Mouse (Mus musculus): Measurements from ENCODE around the gene Adcy9.

The Adcy9 gene

GRCm38 (mm10) chr16:4418776-4419545 is 1.3 kb downstream of the Adcy9 start:
- DNase-seq (ENCODE audit: low spot score in 2 of 2), result no peak

GRCm38 (mm10) chr16:4418072-4418471 is 2.2 kb downstream of the Adcy9 start:
- no peak for DNase-seq (ENCODE audit: low spot score in 2 of 2)

DNA sequence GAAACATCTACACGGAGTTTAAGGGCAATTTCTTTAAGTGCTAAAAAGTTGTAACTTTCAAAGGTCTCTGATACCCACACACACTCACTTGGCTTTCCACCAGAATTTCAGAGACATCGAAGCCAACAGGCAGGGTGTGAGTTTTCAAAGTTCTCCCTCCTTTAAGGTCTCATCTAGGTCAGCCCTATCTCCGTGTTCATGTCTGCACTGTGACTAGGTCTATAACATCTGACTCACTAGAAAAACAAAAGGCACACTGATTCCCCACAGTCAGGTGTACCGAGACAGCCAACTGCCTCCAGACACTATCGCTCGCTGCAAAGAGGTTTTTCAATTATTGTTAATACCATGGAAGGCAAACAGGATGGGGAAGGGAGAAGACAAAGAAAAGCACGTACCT is 2.8 kb downstream of the Adcy9 start:
- DNase-seq (ENCODE audit: low spot score in 2 of 2), result no peak

DNA sequence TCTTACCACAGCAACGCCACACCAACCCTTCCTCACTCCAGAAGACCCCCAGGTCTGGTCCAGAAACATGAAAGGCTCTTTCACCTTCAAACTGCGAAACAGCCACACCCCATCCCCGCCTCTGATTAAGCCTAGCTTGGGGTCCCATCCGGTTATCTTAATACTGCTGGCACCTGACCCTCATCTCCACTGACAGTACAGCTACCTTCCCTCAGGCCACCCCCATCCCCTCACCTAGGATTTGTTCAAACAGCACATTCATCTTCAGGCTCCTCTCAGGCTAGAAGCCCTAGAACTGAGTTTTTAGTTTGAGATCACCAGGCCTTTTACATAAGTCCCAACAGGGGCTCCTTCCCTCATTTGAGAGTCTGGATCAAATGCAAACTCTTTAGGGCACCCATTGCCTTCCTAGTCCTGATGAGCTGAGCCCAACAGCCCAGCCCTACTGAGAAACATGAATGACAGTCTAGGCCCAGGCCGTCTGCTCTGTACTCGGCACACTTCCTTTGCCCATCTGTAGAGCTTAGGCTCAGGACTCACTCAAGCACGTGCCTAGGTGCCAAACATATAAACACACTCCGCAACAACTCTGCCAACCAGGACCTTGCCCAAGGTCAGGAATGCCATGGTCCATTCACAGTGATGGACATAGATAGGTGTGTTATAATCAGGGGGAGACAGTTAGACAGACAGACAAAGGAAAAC is 5.3 kb downstream of the Adcy9 start:
- no peak for DNase-seq (ENCODE audit: low spot score in 2 of 2)

GRCm38 (mm10) chr16:4413988-4414880 is 6.1 kb downstream of the Adcy9 start:
- no peak for DNase-seq (ENCODE audit: low spot score in 2 of 2)

DNA sequence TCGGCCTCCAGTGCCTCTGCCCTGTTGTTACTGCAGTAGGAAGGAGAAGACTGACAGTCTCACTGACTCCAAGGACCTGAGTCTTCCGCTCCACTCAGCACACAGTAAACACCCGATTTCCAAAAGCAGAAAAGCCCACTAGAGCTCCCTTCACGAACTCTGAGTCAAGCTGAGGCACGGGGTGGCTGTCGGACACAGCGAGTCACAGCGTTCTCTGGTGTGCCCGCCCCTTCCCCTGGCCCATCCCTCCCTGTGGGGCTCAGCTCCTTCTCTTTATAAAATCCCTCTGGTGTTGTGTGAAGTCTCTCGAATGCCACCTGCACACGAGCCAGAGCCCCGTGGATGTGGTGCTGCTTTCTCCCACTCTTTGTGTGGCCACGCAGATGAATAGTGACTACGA is 7.0 kb downstream of the Adcy9 start:
- DNase-seq (ENCODE audit: low spot score in 2 of 2), result no peak

DNA sequence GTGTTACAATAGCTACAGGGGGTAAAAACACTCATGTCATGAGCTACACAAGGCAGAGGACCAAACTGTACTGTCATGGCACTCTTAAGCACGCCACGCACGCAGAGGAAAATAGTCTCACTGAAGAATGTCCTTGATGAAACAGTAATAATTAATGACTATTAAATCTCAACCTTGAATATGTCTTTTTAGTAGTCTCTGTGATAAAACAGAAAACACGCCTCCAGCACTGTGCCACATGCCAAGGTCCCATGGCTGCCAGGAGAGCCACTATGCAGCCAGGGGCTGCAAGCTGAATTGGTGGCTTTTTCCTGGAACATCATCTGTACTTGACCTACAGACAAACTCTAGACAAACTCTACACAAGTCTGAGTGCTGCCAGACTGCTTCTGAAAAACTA is 8.0 kb downstream of the Adcy9 start:
- DNase-seq (ENCODE audit: low spot score in 2 of 2), result no peak

GRCm38 (mm10) chr16:4411296-4411695 is 9.0 kb downstream of the Adcy9 start:
- no peak for DNase-seq (ENCODE audit: low spot score in 2 of 2)

GRCm38 (mm10) chr16:4407536-4407935 is 12.8 kb downstream of the Adcy9 start:
- DNase-seq (ENCODE audit: low spot score in 2 of 2), result no peak

GRCm38 (mm10) chr16:4406706-4407105 is 13.6 kb downstream of the Adcy9 start:
- no peak for DNase-seq (ENCODE audit: low spot score in 2 of 2)

DNA sequence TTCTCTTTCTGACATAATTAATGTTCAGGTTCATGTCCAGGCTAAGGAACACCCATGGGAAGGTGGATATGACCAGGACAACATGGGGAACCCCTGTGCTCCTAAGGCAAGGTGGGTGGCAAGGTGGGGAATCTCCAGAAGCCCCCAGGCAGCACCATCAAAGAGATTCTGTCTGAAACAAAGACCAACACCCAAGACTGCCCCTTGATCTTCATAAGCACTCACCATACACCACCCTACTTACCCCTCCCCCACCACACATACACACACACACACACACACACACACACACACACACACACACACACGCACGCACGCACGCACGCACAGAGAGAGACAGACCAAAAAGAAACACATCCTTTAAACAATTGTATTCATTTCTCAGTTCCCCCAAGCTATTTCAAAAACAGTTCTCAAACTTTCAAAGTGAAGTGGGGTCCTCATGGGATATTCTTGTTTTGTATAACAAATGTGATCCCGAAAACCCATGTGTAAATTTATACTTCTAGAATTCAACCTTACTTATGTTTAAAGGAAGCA is 14.2 kb downstream of the Adcy9 start:
- DNase-seq (ENCODE audit: low spot score in 2 of 2), result no peak

- DNase-seq (ENCODE audit: low spot score in 2 of 2), result no peak
Measured at GRCm38 (mm10) chr16:4404933-4405761, 15.2 kb downstream of the Adcy9 start.

- DNase-seq (ENCODE audit: low spot score in 2 of 2), result no peak
Measured at GRCm38 (mm10) chr16:4401109-4401508, 19.2 kb downstream of the Adcy9 start.

GRCm38 (mm10) chr16:4399471-4400223 is 20.7 kb downstream of the Adcy9 start:
- no peak for DNase-seq (ENCODE audit: low spot score in 2 of 2)

DNA sequence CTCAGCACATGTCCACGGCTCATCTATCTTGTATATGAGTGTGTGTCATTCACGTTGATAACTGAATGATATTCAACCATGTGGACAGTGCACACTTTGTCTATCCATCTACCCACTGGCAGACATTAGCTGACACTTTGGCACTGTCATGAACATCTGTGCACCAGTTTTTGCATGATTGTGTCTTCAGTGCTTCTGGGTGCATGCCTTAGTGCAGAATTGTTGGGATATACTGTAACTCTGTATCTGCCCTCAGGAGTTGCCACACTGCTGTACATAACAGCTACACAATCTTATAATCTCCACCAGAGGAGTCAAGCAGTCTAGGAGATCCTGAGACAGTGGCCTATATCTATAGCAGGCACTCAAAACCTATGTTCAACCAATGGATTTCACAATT is 21.5 kb downstream of the Adcy9 start:
- no peak for DNase-seq (ENCODE audit: low spot score in 2 of 2)

DNA sequence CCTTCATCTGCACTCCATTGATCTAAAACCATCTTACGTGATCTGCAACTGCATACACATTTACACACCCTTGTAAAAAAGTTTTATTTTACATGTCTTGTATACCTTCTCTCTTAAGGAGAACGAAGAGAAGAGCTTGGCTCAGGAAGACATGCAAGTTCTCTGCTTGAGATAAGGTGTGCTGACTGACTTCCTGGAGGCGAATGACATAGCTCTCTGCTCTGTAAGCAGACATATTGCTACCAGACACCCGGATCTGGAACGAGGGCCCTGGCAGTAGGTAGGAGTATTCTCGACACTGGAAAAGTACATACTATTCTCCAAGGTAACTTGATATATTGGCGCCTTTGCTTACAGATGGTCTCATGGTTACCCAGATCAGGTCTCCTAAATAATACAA is 22.7 kb downstream of the Adcy9 start:
- DNase-seq (ENCODE audit: low spot score in 2 of 2), result no peak

DNA sequence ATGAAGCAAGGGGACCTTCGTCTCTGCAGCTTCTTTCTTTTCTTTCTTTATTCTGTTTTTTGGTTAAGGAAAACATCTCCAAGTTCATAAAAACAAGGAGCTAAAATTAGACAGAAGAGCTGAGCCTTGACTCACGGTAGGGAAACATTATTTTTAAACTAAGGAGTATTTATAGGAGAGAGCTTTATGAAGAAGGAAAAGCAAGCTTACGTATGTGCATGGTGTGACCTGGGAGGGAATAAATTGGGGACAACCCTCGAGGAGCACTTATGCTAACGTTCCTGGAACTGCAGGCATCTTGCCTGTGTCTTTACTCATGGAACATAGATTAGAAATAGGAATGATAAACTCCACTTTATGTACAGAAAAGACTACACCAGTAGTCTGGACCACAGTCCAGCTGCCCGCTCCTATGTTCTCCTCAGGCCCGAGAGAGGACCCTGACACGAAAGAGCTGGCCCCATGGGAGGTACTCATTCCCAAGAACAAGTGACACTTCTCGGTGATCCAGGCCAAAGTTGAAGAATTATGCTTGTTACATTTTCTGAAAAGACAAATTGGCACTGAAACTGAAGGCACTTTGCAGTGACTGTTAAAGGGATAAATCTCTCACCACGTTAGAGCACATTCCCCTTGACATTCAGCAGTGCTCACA is 24.5 kb downstream of the Adcy9 start:
- DNase-seq (ENCODE audit: low spot score in 2 of 2), result no peak

- no peak for DNase-seq (ENCODE audit: low spot score in 2 of 2)
Measured at GRCm38 (mm10) chr16:4394991-4395590, 25.2 kb downstream of the Adcy9 start.

GRCm38 (mm10) chr16:4383473-4384038 is 36.7 kb downstream of the Adcy9 start:
- DNase-seq (ENCODE audit: low spot score in 2 of 2), result no peak
